Mouse (Mus musculus): ENCODE measurements around the gene Axin2. TPM values are rescaled to one million over a fixed set of nuclear protein-coding genes. Genes with fewer than 3 reads are reported as not detected.

The Axin2 gene
- total and polyA plus RNA-seq, 2 experiments from 2014 or later, result 6.0 to 38.0 TPM

DNA sequence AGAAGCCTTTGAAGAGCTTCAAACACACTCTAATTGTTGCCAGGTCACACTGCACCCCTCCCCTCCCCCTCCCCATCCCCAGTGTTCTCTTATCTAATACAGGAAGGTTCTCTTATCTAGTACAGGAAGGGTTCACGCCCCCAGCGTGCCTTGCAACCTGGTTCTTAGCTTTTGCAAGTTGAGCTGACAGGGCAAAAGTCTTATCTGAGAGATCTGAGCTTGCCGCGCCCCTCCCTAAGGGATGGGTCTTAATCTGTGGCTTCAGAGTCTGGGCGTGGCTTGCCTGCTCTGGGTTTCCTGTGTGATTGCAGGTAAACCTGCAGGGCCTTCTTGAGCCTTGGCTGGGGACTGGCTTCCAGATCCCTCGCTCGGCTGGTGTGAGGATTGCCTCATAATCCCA, 9.2 kb upstream of the Axin2 start:
- H3K4me1 ChIP-seq (ENCODE audit: insufficient read depth, low read length), result no peaks in the 10 kb centered on the region
- H3K4me2 ChIP-seq (ENCODE audit: low read depth, low read length), result no peak overlapping the region
- H3K36me3 ChIP-seq (ENCODE audit: insufficient read depth, low read length), result no peaks in the 10 kb centered on the region
- H3K9ac ChIP-seq (replicated peaks; ENCODE audit: low read length), result no peak overlapping the region
- no peaks in the 10 kb centered on the region for H3K27me3 ChIP-seq (ENCODE audit: insufficient read depth, low read length)
- no peak overlapping the region for H3K27ac ChIP-seq
- ATAC-seq, result no peak
- TF ChIP-seq CTCF (IDR thresholded peaks at IDR 0.05; ENCODE audit: low read depth), result no peak
- no peak for DNase-seq (ENCODE audit: low spot score)
- H3K9me3 ChIP-seq (ENCODE audit: low read length), result no peaks in the 10 kb centered on the region
- 50% methylated on average over 7 of the region's 7 CpGs for WGBS
- no peak overlapping the region for H3K4me3 ChIP-seq (ENCODE audit: low read length)

DNA sequence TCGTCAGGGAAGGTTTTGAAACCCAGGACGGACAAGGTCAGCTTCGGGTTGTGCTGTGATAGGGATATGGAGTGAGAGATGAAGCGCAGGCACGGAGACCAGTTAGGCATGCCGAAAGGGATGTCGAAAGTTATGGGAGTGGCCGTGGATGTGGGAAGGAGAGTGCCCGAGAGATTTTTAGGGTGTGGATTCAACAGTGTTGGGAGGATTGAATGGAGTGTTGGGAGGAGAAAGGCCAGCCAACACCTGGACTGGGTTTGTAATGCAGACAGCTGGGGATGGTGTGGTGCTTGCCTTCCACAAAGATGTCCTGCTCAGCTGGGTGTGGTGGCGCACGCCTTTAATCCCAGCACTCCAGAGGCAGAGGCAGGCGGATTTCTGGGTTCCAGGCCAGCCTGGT, 8.0 kb upstream of the Axin2 start:
- H3K9me3 ChIP-seq (ENCODE audit: low read length), result no peaks in the 10 kb centered on the region
- DNase-seq (ENCODE audit: low spot score) (no peak), ATAC-seq (no peak)
- no peaks in the 10 kb centered on the region for H3K36me3 ChIP-seq (ENCODE audit: insufficient read depth, low read length)
- WGBS, result 95% methylated on average over 12 of the region's 12 CpGs
- no peak overlapping the region for H3K4me2 ChIP-seq (ENCODE audit: low read depth, low read length)
- no peak for TF ChIP-seq CTCF (IDR thresholded peaks at IDR 0.05; ENCODE audit: low read depth)
- H3K4me3 ChIP-seq (ENCODE audit: low read length), result no peak overlapping the region
- H3K4me1 ChIP-seq (ENCODE audit: insufficient read depth, low read length), result no peaks in the 10 kb centered on the region
- H3K27me3 ChIP-seq (ENCODE audit: insufficient read depth, low read length), result no peaks in the 10 kb centered on the region
- no peak overlapping the region for H3K9ac ChIP-seq (replicated peaks; ENCODE audit: low read length)
- H3K27ac ChIP-seq, result no peak overlapping the region

DNA sequence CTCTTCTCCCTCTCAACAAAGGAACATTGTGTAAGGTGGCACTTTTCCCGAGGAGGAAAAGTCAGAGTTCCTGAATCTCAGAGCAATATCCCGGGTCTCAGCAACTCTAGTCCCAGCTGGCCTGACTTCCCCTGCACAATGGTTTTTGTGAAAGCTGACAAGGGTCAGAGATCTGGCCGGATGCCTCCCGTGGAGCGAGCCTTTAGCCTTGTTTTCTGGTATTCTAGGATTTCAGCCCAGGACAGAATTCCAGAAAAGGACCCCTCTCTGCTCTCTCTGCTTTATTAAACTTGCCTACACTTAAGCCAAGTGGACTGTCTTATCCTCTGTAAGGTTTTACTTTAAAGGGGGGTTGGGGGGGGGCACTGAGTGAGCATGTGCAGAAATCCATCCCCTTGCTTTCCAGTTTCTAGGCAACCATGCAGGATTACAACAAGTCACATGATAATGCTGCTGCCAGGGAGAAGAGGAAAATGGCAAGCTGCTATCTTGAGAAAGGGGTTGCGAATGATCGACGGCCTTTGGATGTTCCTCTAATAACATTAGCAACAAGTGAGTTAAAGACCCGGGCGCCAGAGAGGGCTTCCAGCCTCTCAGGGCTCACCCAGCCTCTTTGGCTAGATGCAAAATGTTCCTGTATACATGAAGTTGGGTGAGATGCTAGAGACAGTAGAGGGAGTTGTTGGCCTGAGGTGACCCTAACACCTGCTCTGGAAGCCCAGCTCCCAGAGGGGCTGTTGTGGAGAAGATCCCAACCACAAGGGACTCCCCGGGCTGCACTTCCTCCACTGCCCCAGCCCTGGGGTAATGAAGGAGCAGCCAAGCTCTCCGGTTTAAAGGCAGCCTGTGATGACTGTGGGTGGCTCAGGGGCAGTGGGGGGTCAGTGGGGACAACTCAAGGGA, 2.5 kb upstream of the Axin2 start:
- H3K4me1 ChIP-seq (ENCODE audit: insufficient read depth, low read length), result peaks cover 6% of the 10 kb centered on the region
- no peak; the same call in 1 of the 2 replicates for TF ChIP-seq CTCF (IDR thresholded peaks at IDR 0.05; ENCODE audit: low read depth)
- H3K4me3 ChIP-seq (ENCODE audit: low read length), result 0 out of 2 replicates have a peak overlapping the region, but pooled peaks have one; percentile 16
- peak; percentile 80 for DNase-seq (ENCODE audit: low spot score)
- 4% methylated on average over 12 of the region's 12 CpGs for WGBS
- peak overlapping the region; percentile 72; the same call in 1 of the 2 replicates for H3K27ac ChIP-seq
- peak; percentile 36; the same call in 1 of the 2 replicates for ATAC-seq
- no peaks in the 10 kb centered on the region for H3K36me3 ChIP-seq (ENCODE audit: insufficient read depth, low read length)
- no peaks in the 10 kb centered on the region for H3K9me3 ChIP-seq (ENCODE audit: low read length)
- no peaks in the 10 kb centered on the region for H3K27me3 ChIP-seq (ENCODE audit: insufficient read depth, low read length)
- peak overlapping the region; percentile 45 for H3K4me2 ChIP-seq (ENCODE audit: low read depth, low read length)
- no peak overlapping the region; the same call in 1 of the 2 replicates for H3K9ac ChIP-seq (replicated peaks; ENCODE audit: low read length)

DNA sequence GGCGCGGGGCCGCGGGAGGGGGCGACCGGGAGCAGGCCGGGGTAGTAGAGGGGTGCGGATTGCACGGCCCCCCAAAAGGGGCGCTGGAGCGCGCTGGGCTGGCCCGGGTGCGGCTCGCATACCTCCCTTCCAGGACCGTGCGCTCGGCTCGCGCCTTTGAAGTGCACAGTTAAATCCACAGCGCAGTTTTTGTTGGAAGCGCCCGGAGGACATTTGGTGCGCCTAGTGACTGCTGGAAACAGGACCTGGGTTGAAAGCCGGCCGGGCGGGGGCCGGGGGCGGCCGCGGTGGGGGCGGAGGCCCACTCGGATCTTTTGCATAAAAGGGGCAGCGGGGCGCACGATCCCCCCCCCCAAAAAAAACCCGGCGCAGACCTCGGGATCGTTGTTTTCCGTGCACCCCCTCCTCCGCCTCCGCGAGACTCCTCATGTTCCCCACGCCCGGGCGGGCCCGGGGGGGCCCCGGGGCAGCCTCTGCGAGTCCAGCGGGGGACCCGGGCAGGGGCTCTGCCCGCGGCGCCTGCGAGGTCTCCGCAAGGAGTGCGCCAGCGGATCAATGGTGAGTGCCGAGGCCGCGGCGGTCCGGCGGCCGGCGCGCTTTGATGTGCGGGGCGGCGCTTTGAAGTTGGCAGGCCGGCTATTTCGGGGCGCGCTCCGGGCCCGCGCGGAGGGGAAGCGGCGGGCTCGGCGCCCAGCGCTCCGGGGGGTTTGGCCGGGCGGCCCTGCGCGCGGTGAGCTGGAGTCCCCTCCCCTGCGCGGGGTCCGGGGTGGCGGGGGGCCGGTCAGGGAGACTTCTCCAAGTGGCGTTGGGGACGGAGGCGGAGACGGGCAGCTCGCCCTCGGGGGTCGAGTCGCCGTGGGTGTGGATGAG, 722 bp downstream of the Axin2 start:
- peak overlapping the region; percentile 99 for H3K27ac ChIP-seq
- H3K4me2 ChIP-seq (ENCODE audit: low read depth, low read length), result peak overlapping the region; percentile 93
- no peaks in the 10 kb centered on the region for H3K27me3 ChIP-seq (ENCODE audit: insufficient read depth, low read length)
- no peaks in the 10 kb centered on the region for H3K9me3 ChIP-seq (ENCODE audit: low read length)
- under 1% methylated on average over 77 of the region's 104 CpGs for WGBS
- TF ChIP-seq CTCF (IDR thresholded peaks at IDR 0.05; ENCODE audit: low read depth), result no peak; the same call in 1 of the 2 replicates
- H3K36me3 ChIP-seq (ENCODE audit: insufficient read depth, low read length), result no peaks in the 10 kb centered on the region
- peak overlapping the region; percentile 90 for H3K4me3 ChIP-seq (ENCODE audit: low read length)
- ATAC-seq, result peak; percentile 82
- H3K9ac ChIP-seq (replicated peaks; ENCODE audit: low read length), result peak overlapping the region; percentile 88
- peaks cover 11% of the 10 kb centered on the region for H3K4me1 ChIP-seq (ENCODE audit: insufficient read depth, low read length)
- peak; percentile 92 for DNase-seq (ENCODE audit: low spot score)

DNA sequence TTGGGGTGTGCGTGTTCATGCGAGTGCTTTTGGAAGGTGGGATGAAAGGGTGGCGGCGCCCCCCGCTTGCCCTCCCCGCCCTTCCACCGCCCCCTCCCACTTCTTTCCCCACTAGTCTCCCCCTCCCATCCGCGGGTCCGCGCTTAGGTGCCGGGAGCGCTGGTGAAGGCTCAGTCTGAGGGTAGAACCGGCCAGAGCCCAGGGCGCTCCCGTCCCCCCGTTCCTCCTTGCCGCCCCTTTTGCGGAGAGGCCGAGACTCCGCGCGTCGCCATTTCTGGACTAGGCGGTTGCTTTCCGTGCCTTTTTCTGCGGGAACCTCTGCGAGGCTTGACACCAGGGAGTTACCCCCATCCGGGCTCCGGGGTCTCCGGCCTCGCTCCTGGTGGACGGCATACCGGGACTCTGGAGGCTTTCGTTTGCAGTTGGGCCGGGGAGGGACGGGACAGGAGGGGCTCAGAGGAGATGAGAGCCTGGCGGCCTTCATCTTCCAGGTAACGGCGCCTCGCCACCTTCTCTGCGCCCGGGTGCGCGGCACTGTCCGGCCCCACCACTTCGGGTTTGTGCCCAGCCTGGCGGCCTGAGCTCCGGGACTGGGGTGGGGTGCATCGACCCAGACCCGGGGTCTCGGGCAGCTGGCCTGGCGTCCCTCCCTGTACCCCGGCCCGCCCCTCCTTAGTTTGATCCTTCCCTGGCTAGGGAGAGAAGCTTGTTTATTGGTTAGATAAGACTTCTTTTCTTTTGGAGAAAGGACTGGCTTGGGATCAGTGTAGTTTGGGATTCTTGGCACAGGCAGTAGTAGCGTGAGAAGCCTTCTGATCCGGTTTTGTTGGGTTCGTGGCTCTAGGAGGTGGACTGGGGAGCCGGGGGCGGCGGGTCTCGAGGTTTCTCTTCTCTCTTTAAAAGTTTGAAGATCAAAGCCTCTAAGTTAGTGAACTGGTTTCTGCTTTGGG, 1.6 kb downstream of the Axin2 start:
- DNase-seq (ENCODE audit: low spot score), result peak; percentile 72
- no peaks in the 10 kb centered on the region for H3K9me3 ChIP-seq (ENCODE audit: low read length)
- H3K36me3 ChIP-seq (ENCODE audit: insufficient read depth, low read length), result no peaks in the 10 kb centered on the region
- peaks cover 18% of the 10 kb centered on the region for H3K4me1 ChIP-seq (ENCODE audit: insufficient read depth, low read length)
- peak overlapping the region; percentile 93 for H3K4me2 ChIP-seq (ENCODE audit: low read depth, low read length)
- H3K27me3 ChIP-seq (ENCODE audit: insufficient read depth, low read length), result no peaks in the 10 kb centered on the region
- WGBS, result under 1% methylated on average over 46 of the region's 62 CpGs
- peak overlapping the region; percentile 88 for H3K9ac ChIP-seq (replicated peaks; ENCODE audit: low read length)
- no peak for TF ChIP-seq CTCF (IDR thresholded peaks at IDR 0.05; ENCODE audit: low read depth)
- ATAC-seq, result peak; percentile 8; the same call in 1 of the 2 replicates
- H3K4me3 ChIP-seq (ENCODE audit: low read length), result peak overlapping the region; percentile 90
- peak overlapping the region; percentile 99 for H3K27ac ChIP-seq

Data from hindbrain, postnatal 0 days (tissue).